Mouse (Mus musculus): ENCODE data around the gene Itgb5. TPM values are rescaled to one million over a fixed set of nuclear protein-coding genes. Genes with fewer than 3 reads are reported as not detected.

Itgb5 gene
- total and polyA plus RNA-seq, 3 experiments = 0.85 to 20.1 (median 1.8) TPM

DNA sequence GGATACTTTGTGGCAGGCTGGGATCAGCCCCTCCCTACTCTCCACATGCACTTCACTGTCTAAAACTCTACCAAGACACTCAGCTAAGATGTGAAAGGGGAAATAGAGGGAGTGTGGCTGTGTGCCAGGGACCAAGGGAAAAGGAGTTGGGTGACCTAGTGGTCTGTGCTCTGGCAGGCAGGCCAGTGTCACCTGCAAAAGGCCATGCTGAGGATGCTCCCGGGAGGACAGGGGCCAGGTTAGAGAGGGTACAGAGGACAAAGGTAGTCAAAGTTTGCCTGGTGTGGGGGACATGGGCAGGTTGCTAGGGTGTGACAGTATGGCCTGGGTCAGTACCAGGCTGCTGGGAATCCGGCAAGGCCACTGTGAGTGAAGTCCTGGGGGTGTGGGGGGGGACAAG is 29.3 kb downstream of the Itgb5 start:
- Histone ChIP-seq H3K27me3 (replicated peaks) (no peaks in the 10 kb centered on the region), H3K27ac (ENCODE audit: insufficient read depth, low read depth) (no peak overlapping the region), H3K4me2 (ENCODE audit: insufficient read depth, low read depth, poor library complexity, severe bottlenecking) (no peak overlapping the region), H3K36me3 (replicated peaks in 1 of 2; ENCODE audit: control insufficient read depth in 1 of 2, insufficient read depth in 1 of 2, low read length in 1 of 2) (no peaks in the 10 kb centered on the region), H3K4me1 (ENCODE audit: control insufficient read depth in 1 of 2, insufficient read depth in 2 of 2) (peaks cover 0 to 12% of the 10 kb centered on the region in 2 experiments; a peak in 1 of 4 replicates), H3K79me2 (replicated peaks; ENCODE audit: control insufficient read depth, extremely low read depth, insufficient read depth, poor library complexity, severe bottlenecking) (no peaks in the 10 kb centered on the region), H3K9ac (ENCODE audit: insufficient read depth, low read depth) (no peak overlapping the region), H3K9me3 (replicated peaks; ENCODE audit: low read length) (no peaks in the 10 kb centered on the region), H3K4me3 (replicated peaks in 1 of 3; ENCODE audit: low read depth in 2 of 3, low read length in 2 of 3, poor library complexity in 1 of 3) (no peak overlapping the region)
- in situ Hi-C loops (cut with MboI; ENCODE audit: low pct_ligation_motif_present, low pct_unique_long_range_greater_than_20kb, low sequenced_read_pairs) (no loop called here), dilution Hi-C loops (cut with MboI; ENCODE audit: extremely low pct_ligation_motif_present, extremely low pct_unique_long_range_greater_than_20kb, low sequenced_read_pairs) (no loop called here)
- TF ChIP-seq IRF4 (IDR thresholded peaks at IDR 0.05; ENCODE audit: low read depth, low read length) (no peak), E2F4 (IDR thresholded peaks at IDR 0.05; ENCODE audit: insufficient replicate concordance, low read depth, low read length) (no peak), HCFC1 (IDR thresholded peaks at IDR 0.05; ENCODE audit: low read depth, low read length) (no peak), KAT2A (IDR thresholded peaks at IDR 0.05; ENCODE audit: insufficient replicate concordance, low read length) (no peak), ZKSCAN1 (IDR thresholded peaks at IDR 0.05; ENCODE audit: borderline replicate concordance, low read depth, low read length) (no peak), POLR2A (IDR thresholded peaks at IDR 0.05; ENCODE audit: low read depth, low read length) (no peak), CHD1 (IDR thresholded peaks at IDR 0.05; ENCODE audit: low read depth, low read length) (no peak), MAFK (IDR thresholded peaks at IDR 0.05; ENCODE audit: insufficient replicate concordance, low read length) (no peak), USF1 (IDR thresholded peaks at IDR 0.05; ENCODE audit: low read depth, low read length) (no peak), PAX5 (IDR thresholded peaks at IDR 0.05; ENCODE audit: low read length) (no peak), MEF2A (IDR thresholded peaks at IDR 0.05; ENCODE audit: borderline replicate concordance, low read depth, low read length) (no peak)
- DNase-seq (ENCODE audit: extremely low read depth) = no peak

DNA sequence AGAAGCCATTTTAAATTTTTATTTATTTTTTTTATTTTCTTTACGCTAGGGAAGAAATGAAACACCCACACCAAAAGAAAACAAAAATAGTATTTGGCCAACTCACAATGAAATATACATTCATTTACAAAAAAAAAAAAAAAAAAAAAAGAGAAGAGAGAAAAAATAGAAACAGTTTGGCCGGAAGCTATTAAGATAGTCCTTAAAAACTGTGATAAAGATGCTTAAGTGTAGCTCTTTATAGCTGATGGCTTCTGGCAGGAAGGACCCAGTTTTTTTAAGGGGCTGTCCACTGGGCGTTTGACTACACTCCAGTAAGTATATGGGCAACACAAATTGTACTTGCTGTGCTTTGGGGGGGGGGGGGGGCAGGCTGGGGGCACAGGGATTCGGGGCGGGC is 29.9 kb downstream of the Itgb5 start:
- Histone ChIP-seq H3K27me3 (replicated peaks) (peaks cover 1% of the 10 kb centered on the region), H3K9me3 (replicated peaks; ENCODE audit: low read length) (no peaks in the 10 kb centered on the region), H3K79me2 (replicated peaks; ENCODE audit: control insufficient read depth, extremely low read depth, insufficient read depth, poor library complexity, severe bottlenecking) (no peaks in the 10 kb centered on the region), H3K4me3 (replicated peaks in 1 of 3; ENCODE audit: low read depth in 2 of 3, low read length in 2 of 3, poor library complexity in 1 of 3) (no peak overlapping the region), H3K4me1 (ENCODE audit: control insufficient read depth in 1 of 2, insufficient read depth in 2 of 2) (peaks cover 0 to 12% of the 10 kb centered on the region in 2 experiments; a peak in 1 of 4 replicates), H3K36me3 (replicated peaks in 1 of 2; ENCODE audit: control insufficient read depth in 1 of 2, insufficient read depth in 1 of 2, low read length in 1 of 2) (no peaks in the 10 kb centered on the region), H3K4me2 (ENCODE audit: insufficient read depth, low read depth, poor library complexity, severe bottlenecking) (no peak overlapping the region), H3K9ac (ENCODE audit: insufficient read depth, low read depth) (no peak overlapping the region), H3K27ac (ENCODE audit: insufficient read depth, low read depth) (no peak overlapping the region)
- in situ Hi-C loops (cut with MboI; ENCODE audit: low pct_ligation_motif_present, low pct_unique_long_range_greater_than_20kb, low sequenced_read_pairs) = no loop called here
- dilution Hi-C loops (cut with MboI; ENCODE audit: extremely low pct_ligation_motif_present, extremely low pct_unique_long_range_greater_than_20kb, low sequenced_read_pairs) = no loop called here
- no peak for DNase-seq (ENCODE audit: extremely low read depth)
- no peak for TF ChIP-seq ETS1 (conservative IDR thresholded peaks at IDR 0.05; ENCODE audit: low read depth, low read length)
- no peak for TF ChIP-seq RAD21 (IDR thresholded peaks at IDR 0.05; ENCODE audit: low read depth, low read length)
- TF ChIP-seq TCF12 (IDR thresholded peaks at IDR 0.05; ENCODE audit: low read depth, low read length) = no peak
- TF ChIP-seq ZC3H11A (IDR thresholded peaks at IDR 0.05; ENCODE audit: low read depth, low read length) = no peak
- no peak for TF ChIP-seq HCFC1 (IDR thresholded peaks at IDR 0.05; ENCODE audit: low read depth, low read length)
- no peak for TF ChIP-seq CTCF (conservative IDR thresholded peaks at IDR 0.05 in 1 of 2, IDR thresholded peaks at IDR 0.05 in 1 of 2; ENCODE audit: low read depth in 2 of 2, low read length in 2 of 2)
- TF ChIP-seq PAX5 (IDR thresholded peaks at IDR 0.05; ENCODE audit: low read length) = no peak
- no peak for TF ChIP-seq ZNF384 (IDR thresholded peaks at IDR 0.05; ENCODE audit: low read depth, low read length)
- no peak for TF ChIP-seq UBTF (IDR thresholded peaks at IDR 0.05; ENCODE audit: low read depth, low read length)
- TF ChIP-seq NELFE (IDR thresholded peaks at IDR 0.05; ENCODE audit: low read depth, low read length) = no peak

Measured in CH12.LX (cell line).